Mouse (Mus musculus): ENCODE results near the gene Mettl26.

- no peak for TF ChIP-seq GATA1 (IDR thresholded peaks at IDR 0.05; ENCODE audit: borderline replicate concordance, low read length)
- no peak for TF ChIP-seq FLI1 (IDR thresholded peaks at IDR 0.05; ENCODE audit: low read length)
Measured at GRCm38 (mm10) chr17:25834595-25835222, 40.2 kb upstream of the Mettl26 start.

Measured in megakaryocyte, embryonic 14.5 days (primary cell).